Mouse (Mus musculus) stomach, postnatal 0 days (tissue): ENCODE results near the gene Cux1. TPM values are rescaled to one million over a fixed set of nuclear protein-coding genes. Genes with fewer than 3 reads are reported as not detected.
A peak's percentile ranks its signal among the peaks of the same experiment; 100 is the strongest.

Source experiments
- ATAC-seq: fragments of 200-750 bp; cut with Nextera tagmentation; 2 replicates; pipeline ENCODE4 v1.8.0; 2017; ENCODE audit not compliant: low FRiP score, low TSS enrichment
- DNase-seq: peaks from one replicate; pipeline ENCODE4 v3.0.0-alpha.2; 2016; ENCODE audit warnings: low spot score
- H3K27ac ChIP-seq: fragments of 300-500 bp; sonication (generic); replicated peaks from 2 replicates; pipeline ENCODE4 v1.5.1; 2014; ENCODE audit warnings: mild to moderate bottlenecking, control low read depth
- H3K27me3 ChIP-seq: fragments of 300-500 bp; sonication (generic); 2 replicates; pipeline ENCODE4 v1.6.1; 2014; ENCODE audit warnings: low read length; ENCODE audit not compliant: control insufficient read depth, insufficient read depth
- H3K36me3 ChIP-seq: fragments of 300-500 bp; sonication (generic); 2 replicates; pipeline ENCODE4 v1.6.1; 2014; ENCODE audit warnings: low read length, mixed read lengths; ENCODE audit not compliant: control insufficient read depth, insufficient read depth
- H3K4me1 ChIP-seq: fragments of 300-500 bp; sonication (generic); replicated peaks from 2 replicates; pipeline ENCODE4 v1.6.1; 2014; ENCODE audit warnings: antibody characterized with exemption; ENCODE audit not compliant: control insufficient read depth, insufficient read depth
- H3K4me2 ChIP-seq: fragments of 300-500 bp; sonication (generic); replicated peaks from 2 replicates; pipeline ENCODE4 v1.6.1; 2014; ENCODE audit warnings: low read depth, mild to moderate bottlenecking, control low read depth, moderate library complexity
- H3K4me3 ChIP-seq: fragments of 300-500 bp; sonication (generic); 2 replicates; pipeline ENCODE4 v1.5.1; 2014; ENCODE audit warnings: low read depth, low read length, control low read depth
- H3K9ac ChIP-seq: fragments of 300-500 bp; sonication (generic); 2 replicates; pipeline ENCODE4 v1.6.1; 2014; ENCODE audit warnings: mild to moderate bottlenecking, low read length, control low read depth, mixed read lengths
- H3K9me3 ChIP-seq: fragments of 300-500 bp; sonication (generic); 2 replicates; pipeline ENCODE4 v1.6.1; 2016; ENCODE audit warnings: low read length; ENCODE audit not compliant: control insufficient read depth
- CTCF ChIP-seq: IDR thresholded peaks from 2 replicates; pipeline ENCODE4 v1.5.1; 2016; ENCODE audit warnings: antibody characterized with exemption, low read depth, mild to moderate bottlenecking, moderate library complexity
- EP300 ChIP-seq: optimal IDR thresholded peaks from 2 replicates; pipeline ENCODE3; 2016; ENCODE audit warnings: antibody characterized with exemption
- WGBS: fragments of 180-500 bp; shearing (Covaris S2); extraction: QIAGEN DNeasy Blood & Tissue Kit; methylation state at CpG from one replicate; pipeline ENCODE4 v1.1.7; 2014; 5-methylcytosine and 5-hydroxymethylcytosine counted together
- polyA plus RNA-seq: library from polyadenylated mRNA; unstranded; fragments of >200 nt; fragmentation: Nextera tagmentation; extraction: Ambion mirVana; gene quantifications from 2 replicates; pipeline ENCODE4 v1.2.1, GENCODE M21; 2015

The Cux1 gene
- polyA plus RNA-seq, 1 experiment from 2014 or later = 33.7 TPM

DNA sequence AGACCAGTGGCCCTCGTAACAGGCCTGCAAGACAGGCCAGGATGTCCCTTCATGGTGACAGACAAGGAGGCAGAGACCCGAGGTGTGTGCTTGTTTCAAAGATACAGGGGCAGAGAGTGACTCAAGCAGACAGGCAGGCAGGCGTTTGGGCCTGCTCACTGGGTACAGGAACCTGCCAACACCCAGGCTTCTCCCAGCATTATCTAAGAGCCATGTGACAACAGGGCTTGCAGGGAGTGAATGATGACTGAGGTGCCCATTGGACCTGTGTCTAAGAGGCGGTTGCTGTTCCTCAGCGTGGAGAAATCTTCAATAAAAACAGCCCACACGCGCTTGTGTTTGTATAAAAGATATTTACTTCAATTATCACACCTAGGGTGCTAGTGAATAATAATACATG, 301.2 kb downstream of the Cux1 start:
- H3K9ac ChIP-seq = no peak overlapping the region
- no peak for DNase-seq
- no peak overlapping the region for H3K27ac ChIP-seq
- TF ChIP-seq EP300 = no peak
- TF ChIP-seq CTCF = no peak
- H3K9me3 ChIP-seq = no peaks in the 10 kb centered on the region
- no peaks in the 10 kb centered on the region for H3K4me1 ChIP-seq
- no peak overlapping the region for H3K4me2 ChIP-seq
- H3K36me3 ChIP-seq = no peaks in the 10 kb centered on the region
- no peaks in the 10 kb centered on the region for H3K27me3 ChIP-seq
- H3K4me3 ChIP-seq = no peak overlapping the region
- peak; percentile 51; the same call in 1 of the 2 replicates for ATAC-seq
- WGBS = 64% methylated on average over 7 of the region's 7 CpGs

DNA sequence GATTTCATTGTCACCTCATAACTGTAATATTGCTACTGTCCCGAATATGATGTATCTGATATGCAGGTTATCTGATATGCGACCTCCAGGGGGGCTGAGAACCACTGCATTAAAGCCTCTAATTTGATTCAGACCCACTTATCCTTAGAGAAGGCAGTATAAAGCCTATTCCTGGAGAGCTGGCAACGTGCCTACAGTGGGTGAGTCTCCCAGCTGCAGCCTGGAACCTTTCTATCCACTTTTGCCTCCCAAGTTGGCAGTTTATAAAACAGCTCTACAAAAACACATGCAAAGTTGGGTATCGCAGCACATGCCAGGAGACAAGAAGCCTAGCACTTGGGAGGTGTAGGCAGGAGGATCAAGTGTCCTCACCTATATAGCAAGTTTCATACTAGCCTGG, 303.9 kb downstream of the Cux1 start:
- no peaks in the 10 kb centered on the region for H3K27me3 ChIP-seq
- WGBS = 83% methylated on average over 4 of the region's 4 CpGs
- no peak overlapping the region for H3K4me3 ChIP-seq
- ATAC-seq (no peak), DNase-seq (no peak)
- no peak for TF ChIP-seq CTCF
- TF ChIP-seq EP300 = no peak
- no peaks in the 10 kb centered on the region for H3K4me1 ChIP-seq
- H3K9ac ChIP-seq = no peak overlapping the region
- H3K27ac ChIP-seq = no peak overlapping the region
- H3K9me3 ChIP-seq = no peaks in the 10 kb centered on the region
- no peak overlapping the region for H3K4me2 ChIP-seq
- no peaks in the 10 kb centered on the region for H3K36me3 ChIP-seq

- 22% methylated on average over 6 of the region's 6 CpGs for WGBS
- DNase-seq = peak; percentile 77
- H3K27me3 ChIP-seq = no peaks in the 10 kb centered on the region
- H3K4me1 ChIP-seq = no peaks in the 10 kb centered on the region
- H3K9me3 ChIP-seq = no peaks in the 10 kb centered on the region
- H3K4me3 ChIP-seq = no peak overlapping the region
- ATAC-seq = peak; percentile 46
- H3K4me2 ChIP-seq = no peak overlapping the region
- no peak overlapping the region for H3K9ac ChIP-seq
- TF ChIP-seq CTCF (peak; percentile 95), EP300 (no peak)
- no peaks in the 10 kb centered on the region; the same call in none of the 2 replicates for H3K36me3 ChIP-seq
- H3K27ac ChIP-seq = no peak overlapping the region
Observed at GRCm38 (mm10) chr5:136258919-136259318, 308.4 kb downstream of the Cux1 start.

DNA sequence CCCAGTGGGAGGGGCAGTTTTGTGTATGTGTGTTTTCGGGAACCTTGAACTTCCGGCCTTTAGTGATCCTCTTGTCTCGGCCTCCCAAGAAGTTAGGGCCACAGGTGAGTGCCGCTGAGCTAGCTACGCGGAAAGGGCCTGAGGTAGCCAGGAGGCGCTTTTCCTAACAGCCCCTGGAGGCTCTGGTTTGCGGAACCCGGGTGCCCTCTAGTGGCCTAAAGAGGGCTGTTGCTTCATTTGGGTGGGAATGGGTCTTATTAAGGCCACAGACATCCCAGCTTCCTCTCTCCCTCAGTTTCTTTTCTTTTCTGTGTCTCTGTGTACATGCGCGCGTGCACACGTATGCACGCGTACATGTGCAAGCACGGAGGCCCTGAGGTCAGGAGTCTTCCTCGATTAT, 314.4 kb downstream of the Cux1 start:
- Histone ChIP-seq H3K4me2 (no peak overlapping the region), H3K36me3 (no peaks in the 10 kb centered on the region; the same call in none of the 2 replicates), H3K4me3 (no peak overlapping the region), H3K27me3 (no peaks in the 10 kb centered on the region), H3K4me1 (no peaks in the 10 kb centered on the region), H3K9ac (no peak overlapping the region), H3K9me3 (no peaks in the 10 kb centered on the region), H3K27ac (no peak overlapping the region)
- 21% methylated on average over 17 of the region's 17 CpGs for WGBS
- peak; percentile 81 for DNase-seq
- peak; percentile 57 for ATAC-seq
- TF ChIP-seq CTCF = peak; percentile 94
- TF ChIP-seq EP300 = no peak

GRCm38 (mm10) chr5:136251004-136251403, 316.3 kb downstream of the Cux1 start:
- Histone ChIP-seq H3K9me3 (no peaks in the 10 kb centered on the region), H3K27me3 (no peaks in the 10 kb centered on the region), H3K9ac (no peak overlapping the region), H3K4me3 (no peak overlapping the region), H3K36me3 (no peaks in the 10 kb centered on the region; the same call in 1 of the 2 replicates), H3K4me2 (no peak overlapping the region), H3K27ac (no peak overlapping the region), H3K4me1 (no peaks in the 10 kb centered on the region)
- DNase-seq (peak; percentile 34), ATAC-seq (no peak)
- 53% methylated on average over 7 of the region's 7 CpGs for WGBS
- peak; percentile 67 for TF ChIP-seq CTCF
- TF ChIP-seq EP300 = no peak

- Histone ChIP-seq H3K27ac (no peak overlapping the region), H3K27me3 (no peaks in the 10 kb centered on the region), H3K4me3 (no peak overlapping the region), H3K4me2 (no peak overlapping the region), H3K4me1 (0 out of 2 replicates have a peak, but pooled peaks cover 5% of the 10 kb centered on the region), H3K9me3 (no peaks in the 10 kb centered on the region), H3K36me3 (no peaks in the 10 kb centered on the region), H3K9ac (no peak overlapping the region)
- 57% methylated on average over 6 of the region's 6 CpGs for WGBS
- TF ChIP-seq CTCF = no peak
- TF ChIP-seq EP300 = no peak
- ATAC-seq (no peak), DNase-seq (no peak)
Observed at GRCm38 (mm10) chr5:136248441-136248840, 318.8 kb downstream of the Cux1 start.
